In the genomic region with DNA sequence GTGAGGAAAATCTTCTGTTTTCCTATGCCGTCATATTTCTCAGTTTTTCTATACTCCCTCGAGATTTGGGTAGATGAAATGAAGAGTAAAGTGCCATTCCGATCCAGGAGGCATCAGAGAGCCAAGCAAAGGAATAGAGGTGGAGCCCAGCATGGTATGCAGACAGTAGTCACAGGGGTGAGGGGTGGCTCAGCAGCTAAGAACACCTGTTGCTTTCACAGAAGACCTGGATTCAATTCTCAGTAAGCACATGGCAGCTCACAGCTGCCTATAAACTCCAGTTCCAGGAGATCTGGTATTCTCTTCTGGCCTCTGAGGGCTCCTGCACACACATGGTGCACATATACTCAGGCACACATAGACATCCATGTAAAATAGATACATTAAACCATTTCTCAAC, we compare ENCODE assay signal across 34 mouse cellular contexts. TPM values are rescaled to one million over a fixed set of nuclear protein-coding genes. Genes with fewer than 3 reads are reported as not detected.
"Had no signal": no experiment of that assay in that cellular context is flagged by ENCODE, and none has a peak within 500 bp of the region (broad histone marks: within the 10 kb centered on the region; RNA-seq: fewer than 3 reads in every experiment).

No protein-coding gene starts in this region.

- H3K9me3 ChIP-seq: heart, embryonic 10.5 days; heart, embryonic 12.5 days; hindbrain, embryonic 10.5 days; hindbrain, embryonic 12.5 days; kidney, embryonic 15.5 days; limb, embryonic 10.5 days; limb, embryonic 12.5 days; liver, embryonic 13.5 days; liver, embryonic 15.5 days had no signal

- H3K9ac ChIP-seq: heart, embryonic 12.5 days; hindbrain, embryonic 12.5 days; hindbrain, embryonic 14.5 days; kidney, embryonic 15.5 days; limb, embryonic 12.5 days; liver, embryonic 13.5 days; liver, embryonic 15.5 days; liver, postnatal 0 days had no signal

- H3K4me2 ChIP-seq: heart, embryonic 12.5 days; hindbrain, embryonic 12.5 days; hindbrain, embryonic 14.5 days; kidney, embryonic 15.5 days; limb, embryonic 12.5 days; liver, embryonic 11.5 days; liver, embryonic 13.5 days; liver, embryonic 15.5 days had no signal

- H3K27ac ChIP-seq: heart, adult 2 months; heart, embryonic 10.5 days; hindbrain, embryonic 10.5 days; hindbrain, embryonic 12.5 days; hindbrain, embryonic 14.5 days; kidney, embryonic 15.5 days; kidney, postnatal 0 days; layer of hippocampus, adult 2 months; left cerebral cortex, adult 2 months; limb, embryonic 10.5 days; limb, embryonic 12.5 days; liver, embryonic 13.5 days; liver, embryonic 15.5 days had no signal

- H3K27me3 ChIP-seq: liver, embryonic 13.5 days had no signal

- H3K36me3 ChIP-seq: heart, embryonic 10.5 days; heart, embryonic 12.5 days; hindbrain, embryonic 10.5 days; hindbrain, embryonic 12.5 days; kidney, embryonic 15.5 days; limb, embryonic 10.5 days; limb, embryonic 12.5 days; liver, embryonic 13.5 days; liver, embryonic 15.5 days had no signal

- ATAC-seq: hindbrain, embryonic 16.5 days; intestine, embryonic 16.5 days; liver, postnatal 0 days had no signal

- DNase-seq: gastrocnemius, postnatal 14 days; gastrocnemius, postnatal 36 days; heart, adult 2 months; heart, postnatal 10 days; heart, postnatal 4 days; kidney, adult 11 months; kidney, adult 2 months; kidney, adult 9 months; kidney, postnatal 25 days; kidney, postnatal 4 days; liver; liver, embryonic 13.5 days; liver, postnatal 0 days had no signal

- H3K4me3 ChIP-seq: heart, adult 2 months; heart, embryonic 10.5 days; heart, embryonic 12.5 days; hindbrain, embryonic 10.5 days; hindbrain, embryonic 12.5 days; kidney, embryonic 15.5 days; layer of hippocampus, adult 2 months; left cerebral cortex, adult 2 months; limb, embryonic 10.5 days; limb, embryonic 12.5 days; liver, embryonic 13.5 days; liver, embryonic 15.5 days had no signal

RNA-seq across cellular contexts. Expression of a gene that starts 54.2 kb away (rescaled TPM):
- total RNA-seq: left cerebral cortex, postnatal 14 days had no signal
- polyA plus RNA-seq: hindbrain, embryonic 10.5 days; limb, embryonic 12.5 days had no signal

RNA-seq across cellular contexts. Expression of a gene that starts 56.6 kb away (rescaled TPM):
- total RNA-seq: heart, postnatal 4 days; layer of hippocampus, adult 2 months; layer of hippocampus, postnatal 25 days; left cerebral cortex, adult 2 months had no signal
- polyA plus RNA-seq: heart, embryonic 10.5 days; kidney, postnatal 0 days; liver, embryonic 13.5 days; liver, embryonic 15.5 days; liver, postnatal 0 days had no signal

RNA-seq across cellular contexts. Expression of a gene that starts 58.5 kb away (rescaled TPM):
- total RNA-seq: heart, postnatal 4 days; layer of hippocampus, adult 2 months; layer of hippocampus, postnatal 10 days; layer of hippocampus, postnatal 25 days; left cerebral cortex, adult 2 months; left cerebral cortex, postnatal 14 days; left cerebral cortex, postnatal 36 days had no signal
- polyA plus RNA-seq: heart, embryonic 10.5 days; heart, embryonic 12.5 days; heart, embryonic 14.5 days; hindbrain, embryonic 10.5 days; intestine, embryonic 14.5 days; intestine, embryonic 16.5 days; kidney, postnatal 0 days; liver, embryonic 11.5 days; liver, embryonic 13.5 days; liver, embryonic 15.5 days; liver, postnatal 0 days had no signal
